Mouse (Mus musculus): ENCODE results near the gene Defb21.

- TF ChIP-seq CTCF (IDR thresholded peaks at IDR 0.05; ENCODE audit: borderline replicate concordance, control insufficient read depth, extremely low read depth, insufficient read depth, low read length, poor library complexity) (no peak), POLR2A (IDR thresholded peaks at IDR 0.05; ENCODE audit: control insufficient read depth, extremely low read depth, insufficient read depth, low read length, poor library complexity) (no peak)
These were observed 29.1 kb upstream of the Defb21 start for GRCm38 (mm10) chr2:152543478-152543877.

All from thymus, adult 2 months (tissue).